Mouse (Mus musculus) thymus, postnatal 0 days (tissue): ENCODE data around the gene Myg1. TPM values are rescaled to one million over a fixed set of nuclear protein-coding genes. Genes with fewer than 3 reads are reported as not detected.

Experiments
- DNase-seq: peaks from one replicate; pipeline ENCODE4 v3.0.0-alpha.2; 2015; ENCODE audit warnings: low spot score
- polyA plus RNA-seq: library from polyadenylated mRNA; unstranded; fragments of >200 nt; fragmentation: Nextera tagmentation; extraction: Ambion mirVana; gene quantifications from 2 replicates; pipeline ENCODE4 v1.2.1, GENCODE M21; 2015

Gene Myg1
- polyA plus RNA-seq: 94.7 and 107 TPM in 2 replicates

- peak; percentile 91 for DNase-seq
These were observed at the start of gene Myg1 for GRCm38 (mm10) chr15:102331610-102332015. Myg1 (plus strand) TSS chr15:102331709.

GRCm38 (mm10) chr15:102282463-102283292, 48.8 kb upstream of the Myg1 start:
- no peak for DNase-seq

GRCm38 (mm10) chr15:102283648-102284047, 47.9 kb upstream of the Myg1 start:
- no peak for DNase-seq

- DNase-seq: peak; percentile 55
These were observed 44.1 kb upstream of the Myg1 start for GRCm38 (mm10) chr15:102287395-102287794.

- DNase-seq: peak; percentile 93
These were observed 35.7 kb upstream of the Myg1 start, which contains the start of gene Espl1 for GRCm38 (mm10) chr15:102295633-102296367. Espl1 (plus strand) TSS chr15:102296266.

GRCm38 (mm10) chr15:102296368-102297006, 35.0 kb upstream of the Myg1 start:
- no peak for DNase-seq

GRCm38 (mm10) chr15:102302542-102302941, 29.0 kb upstream of the Myg1 start:
- no peak for DNase-seq

- no peak for DNase-seq
These were observed 22.8 kb upstream of the Myg1 start for GRCm38 (mm10) chr15:102308717-102309116.

GRCm38 (mm10) chr15:102310074-102310845, 21.2 kb upstream of the Myg1 start:
- DNase-seq: no peak

- DNase-seq: no peak
These were observed 20.0 kb upstream of the Myg1 start for GRCm38 (mm10) chr15:102311489-102311888.

GRCm38 (mm10) chr15:102315292-102315691, 16.2 kb upstream of the Myg1 start:
- DNase-seq: no peak

GRCm38 (mm10) chr15:102316263-102316662, 15.2 kb upstream of the Myg1 start:
- peak; percentile 62 for DNase-seq

- no peak for DNase-seq
These were observed 6.6 kb upstream of the Myg1 start for GRCm38 (mm10) chr15:102324654-102325473.

- peak; percentile 80 for DNase-seq
These were observed 5.4 kb upstream of the Myg1 start, which contains the start of gene Pfdn5 for GRCm38 (mm10) chr15:102326022-102326576. Pfdn5 (plus strand) TSS chr15:102326116.

GRCm38 (mm10) chr15:102326892-102327291, 4.6 kb upstream of the Myg1 start:
- DNase-seq: no peak

GRCm38 (mm10) chr15:102335254-102335653, 3.7 kb downstream of the Myg1 start:
- no peak for DNase-seq

- DNase-seq: peak; percentile 43
These were observed 4.4 kb downstream of the Myg1 start for GRCm38 (mm10) chr15:102335925-102336324.

GRCm38 (mm10) chr15:102336946-102337345, 5.4 kb downstream of the Myg1 start:
- no peak for DNase-seq

GRCm38 (mm10) chr15:102339612-102340011, 8.1 kb downstream of the Myg1 start:
- no peak for DNase-seq

- DNase-seq: peak; percentile 61
These were observed 10.1 kb downstream of the Myg1 start for GRCm38 (mm10) chr15:102341580-102341979.
